ENCODE assay signal across 8 mouse cellular contexts in the genomic region with DNA sequence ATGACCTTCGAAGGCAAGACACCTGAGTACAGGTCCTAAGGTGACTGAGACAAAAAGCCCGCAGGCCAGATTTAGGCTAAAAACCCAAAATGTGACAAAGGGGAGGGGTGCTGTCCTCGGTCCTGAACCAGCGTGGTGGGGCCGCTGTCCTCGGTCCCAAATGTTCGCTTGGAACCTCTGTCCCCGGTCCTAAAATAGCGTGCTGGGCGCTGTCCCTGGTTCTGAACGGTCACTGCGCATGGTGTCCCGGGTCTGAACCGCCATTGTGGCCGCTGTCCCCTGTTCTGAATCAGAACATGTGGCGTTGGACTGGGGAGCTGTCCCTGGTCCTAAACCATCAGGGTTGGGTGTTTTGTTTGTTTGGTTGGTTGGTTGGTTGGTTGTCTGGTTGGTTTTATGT.
DNase-seq lines count a peak whose midpoint lies in the region; ATAC-seq and TF ChIP-seq lines count a peak whose summit lies in the region.

No protein-coding gene starts in this region.

- no peak; the same call in 1 of the 2 replicates for TF ChIP-seq CTCF in forebrain, postnatal 0 days (IDR thresholded peaks at IDR 0.05; ENCODE audit: low read depth)
- peak; percentile 21 for TF ChIP-seq CTCF in lung, postnatal 0 days (IDR thresholded peaks at IDR 0.05)

- no peaks in the 10 kb centered on the region for H3K9me3 ChIP-seq in forebrain, postnatal 0 days (ENCODE audit: low read length)
- no peaks in the 10 kb centered on the region for H3K9me3 ChIP-seq in lung, postnatal 0 days (ENCODE audit: low read length)

- H3K27me3 ChIP-seq in forebrain, postnatal 0 days (ENCODE audit: insufficient read depth, low read length): no peaks in the 10 kb centered on the region; the same call in 1 of the 2 replicates
- no peaks in the 10 kb centered on the region for H3K27me3 ChIP-seq in lung, postnatal 0 days (replicated peaks; ENCODE audit: insufficient read depth, low read length)

- H3K4me3 ChIP-seq in forebrain, postnatal 0 days (ENCODE audit: low read depth, low read length): no peak overlapping the region
- H3K4me3 ChIP-seq in lung, postnatal 0 days (ENCODE audit: low read depth, low read length): no peak overlapping the region

- 12% methylated on average over 16 of the region's 16 CpGs for WGBS in forebrain, postnatal 0 days
- 6% methylated on average over 16 of the region's 16 CpGs for WGBS in lung, postnatal 0 days

- no peak for TF ChIP-seq EP300 in lung, postnatal 0 days (IDR thresholded peaks at IDR 0.05)

- no peak for ATAC-seq in forebrain, postnatal 0 days
- ATAC-seq in lung, postnatal 0 days: peak; percentile 97
- no peak for ATAC-seq in megakaryocyte, adult 5-6 weeks (ENCODE audit: poor library complexity, severe bottlenecking)

- H3K9ac ChIP-seq in forebrain, postnatal 0 days: no peak overlapping the region
- H3K9ac ChIP-seq in lung, postnatal 0 days (replicated peaks; ENCODE audit: low read depth): no peak overlapping the region

- no peak overlapping the region for H3K27ac ChIP-seq in forebrain, postnatal 0 days (ENCODE audit: low read depth, low read length)
- no peak overlapping the region for H3K27ac ChIP-seq in lung, postnatal 0 days (ENCODE audit: low read length)

- no peaks in the 10 kb centered on the region for H3K36me3 ChIP-seq in forebrain, postnatal 0 days (ENCODE audit: insufficient read depth)
- H3K36me3 ChIP-seq in lung, postnatal 0 days (ENCODE audit: insufficient read depth, low read length): no peaks in the 10 kb centered on the region

- no peak overlapping the region for H3K4me2 ChIP-seq in forebrain, postnatal 0 days (ENCODE audit: low read depth)
- H3K4me2 ChIP-seq in lung, postnatal 0 days (replicated peaks; ENCODE audit: low read depth, low read length): no peak overlapping the region

- DNase-seq in 3T3-L1 (ENCODE audit: low read depth, low spot score): peak; percentile 61
- peak; percentile 72 to 74 for DNase-seq in adrenal gland, adult 18-20 months (ENCODE audit: low spot score in 2 of 2)
- peak; percentile 61 for DNase-seq in forebrain, postnatal 0 days
- peak; percentile 79 to 84 for DNase-seq in heart, postnatal 36 days
- peak; percentile 9 for DNase-seq in layer of hippocampus, adult 9-11 months
- peak; percentile 90 for DNase-seq in lung, postnatal 0 days (ENCODE audit: low spot score)
- peak; percentile 23 for DNase-seq in right cerebral cortex, postnatal 25 days

- intact Hi-C loops in heart, postnatal 36 days (cut with DNase I): loop anchor here (10.0 kb wide), 1 partner anchor 120 kb away; no protein-coding TSS in a partner anchor

- no peaks in the 10 kb centered on the region for H3K4me1 ChIP-seq in forebrain, postnatal 0 days (ENCODE audit: insufficient read depth)
- H3K4me1 ChIP-seq in lung, postnatal 0 days (ENCODE audit: insufficient read depth, low read depth, low read length): no peaks in the 10 kb centered on the region

Comparison
In these comparisons a context has a peak if more than half of its experiments do, and no peak if none do; other contexts are left out.
1. DNase-seq: peak in every context shown above with its lines; median percentile 90 in lung, postnatal 0 days; 82 in heart, postnatal 36 days; 73 in adrenal gland, adult 18-20 months; 61 in 3T3-L1; 61 in forebrain, postnatal 0 days; 23 in right cerebral cortex, postnatal 25 days; 9 in layer of hippocampus, adult 9-11 months.